Mouse (Mus musculus) induced T-regulatory cell, adult 2 months (primary cell): ENCODE measurements around the gene Jmjd1c.

ENCODE experiments used
- DNase-seq: peaks from one replicate; pipeline ENCODE4 v3.0.0-alpha.2; 2012; ENCODE audit warnings: low read depth

The Jmjd1c gene

GRCm38 (mm10) chr10:67131709-67132108 lies 35.8 kb downstream of the Jmjd1c start:
- DNase-seq, result no peak

DNA sequence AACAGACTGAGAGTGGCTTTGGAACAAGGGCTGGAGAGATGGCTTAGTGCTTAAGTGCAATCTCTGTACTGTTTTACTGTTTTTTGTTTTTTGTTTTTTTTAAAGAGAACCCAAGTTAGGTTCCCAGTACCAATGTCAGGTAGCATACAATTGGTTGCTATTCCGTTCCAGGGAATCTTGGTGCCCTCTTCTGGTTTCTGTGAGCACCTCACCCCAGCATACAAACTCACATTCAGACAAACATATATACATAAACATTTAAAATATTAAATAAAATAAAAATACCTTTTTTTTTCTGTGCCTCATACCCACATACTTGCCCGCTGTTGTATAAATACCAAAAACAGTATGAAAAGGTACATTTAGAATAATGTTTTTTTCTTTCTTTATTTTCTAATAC lies 38.4 kb downstream of the Jmjd1c start:
- DNase-seq, result no peak

GRCm38 (mm10) chr10:67137437-67137836 lies 41.5 kb downstream of the Jmjd1c start:
- DNase-seq, result no peak

DNA sequence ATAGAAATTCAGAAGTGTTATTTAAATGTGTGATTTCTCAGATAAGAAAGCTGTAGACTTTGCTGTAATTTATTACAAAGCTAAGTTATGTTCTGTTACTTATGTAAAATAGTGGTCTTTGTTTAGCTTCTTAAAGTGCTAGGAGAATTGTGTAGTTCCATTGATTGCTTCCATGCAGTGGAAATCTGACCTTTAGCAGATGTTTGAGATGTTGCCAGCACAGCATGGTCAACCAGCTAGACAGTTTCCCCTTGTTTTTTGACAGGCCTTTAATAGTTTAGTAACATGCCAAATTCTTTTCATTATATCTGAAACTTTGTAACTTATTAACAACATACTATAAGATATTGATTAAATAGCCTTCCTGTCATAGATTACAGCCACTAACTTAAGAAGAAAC lies 47.7 kb downstream of the Jmjd1c start:
- no peak for DNase-seq

DNA sequence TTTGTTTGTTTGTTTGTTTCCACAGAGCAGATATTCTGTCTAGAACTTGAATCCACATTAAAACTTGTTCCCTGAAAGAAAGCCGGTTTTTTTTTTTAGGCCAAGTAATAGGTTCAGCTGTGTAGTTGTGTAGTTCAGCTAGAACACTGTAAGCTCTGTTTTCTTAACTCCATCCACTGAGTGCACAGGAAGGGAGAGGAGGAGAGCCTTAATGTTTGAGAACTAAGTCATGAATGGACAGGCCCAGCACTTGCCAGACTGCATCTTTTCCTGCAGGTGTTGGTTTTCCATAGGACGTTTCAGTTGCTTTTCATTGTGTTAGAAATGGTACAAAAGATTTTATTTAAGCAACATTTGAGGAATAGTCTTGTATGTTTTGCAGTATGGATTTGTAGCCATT lies 48.3 kb downstream of the Jmjd1c start:
- no peak for DNase-seq

GRCm38 (mm10) chr10:67145623-67146022 lies 49.7 kb downstream of the Jmjd1c start:
- no peak for DNase-seq

GRCm38 (mm10) chr10:67151766-67152165 lies 55.8 kb downstream of the Jmjd1c start:
- no peak for DNase-seq

DNA sequence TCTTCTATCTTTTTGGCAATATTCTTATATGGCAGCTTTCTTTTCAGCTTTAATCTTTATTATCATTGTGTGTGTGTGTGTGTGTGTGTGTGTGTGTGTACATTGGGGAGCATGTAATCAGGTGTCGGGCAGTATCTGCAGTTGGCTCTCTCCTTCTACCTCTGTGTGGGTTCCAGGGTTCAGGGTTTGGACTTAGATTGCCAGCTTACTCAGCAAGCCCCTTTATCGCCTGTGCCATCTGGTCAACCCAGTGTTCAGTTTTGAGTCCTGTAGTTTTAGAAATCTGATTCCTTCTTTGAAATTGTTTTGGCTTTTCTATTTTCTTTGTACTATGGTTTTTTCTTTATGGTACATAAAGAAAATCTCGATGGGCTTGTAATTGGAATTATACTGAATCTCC lies 58.7 kb downstream of the Jmjd1c start:
- DNase-seq, result no peak

GRCm38 (mm10) chr10:67174049-67174448 lies 78.1 kb downstream of the Jmjd1c start:
- DNase-seq, result no peak

DNA sequence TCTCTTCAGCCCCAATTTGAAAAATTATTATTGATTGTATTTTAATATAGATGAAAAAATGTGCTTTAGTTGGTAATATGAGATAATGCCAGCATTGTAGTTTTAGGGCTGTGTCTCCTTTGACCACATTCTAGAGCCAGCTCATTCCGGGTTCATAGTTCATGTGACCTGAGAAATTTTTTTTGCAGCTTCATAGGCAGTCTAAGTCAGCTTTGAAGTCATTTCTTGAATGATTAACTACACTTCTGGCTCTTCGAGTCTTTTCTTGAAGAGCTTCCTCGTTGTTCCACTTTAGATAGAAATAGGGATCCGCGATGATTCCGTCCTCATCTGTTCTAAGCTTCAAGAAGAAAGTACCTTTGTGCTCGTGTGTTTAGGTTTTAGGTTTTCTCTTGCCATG lies 80.1 kb downstream of the Jmjd1c start:
- no peak for DNase-seq

- DNase-seq, result no peak
Observed at GRCm38 (mm10) chr10:67176932-67177331, 81.0 kb downstream of the Jmjd1c start.

DNA sequence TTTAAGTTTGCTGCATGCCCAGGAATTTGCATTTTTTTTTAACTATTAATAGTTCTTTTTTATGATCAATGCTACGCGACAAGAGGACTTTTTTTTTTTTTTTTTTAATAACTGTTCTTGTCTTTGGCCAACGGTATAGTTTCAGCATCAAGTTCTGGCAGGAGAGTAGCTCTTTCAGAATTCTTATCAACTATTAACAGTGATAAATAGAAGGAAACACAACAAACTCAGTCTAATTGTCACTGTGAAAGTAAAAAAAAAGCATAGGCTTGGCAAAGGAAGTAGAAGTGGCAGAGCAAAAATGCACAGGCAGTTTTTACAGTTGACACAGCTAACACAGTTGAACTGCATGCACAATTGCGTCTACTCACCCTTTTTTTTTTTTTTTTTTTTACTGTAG lies 81.5 kb downstream of the Jmjd1c start:
- DNase-seq, result no peak

DNA sequence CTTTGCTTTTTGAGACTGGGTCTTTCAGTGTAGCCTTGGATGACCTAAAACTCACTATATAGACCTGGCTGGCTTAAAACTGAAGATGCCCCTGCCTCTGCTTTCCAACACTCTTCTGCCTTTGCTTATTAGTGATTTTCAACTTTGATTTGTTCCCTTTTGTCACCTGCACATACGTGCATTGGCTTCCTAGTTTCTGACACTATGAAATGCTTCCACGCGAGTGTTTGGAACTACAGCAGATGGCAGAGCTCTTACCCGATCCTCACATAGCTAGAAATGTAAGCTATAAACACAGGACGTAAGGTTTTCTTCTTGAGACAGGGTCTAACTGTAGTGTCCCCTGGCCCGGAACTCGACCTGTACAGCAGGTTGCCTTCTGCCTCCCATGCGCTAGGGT lies 84.1 kb downstream of the Jmjd1c start:
- no peak for DNase-seq

GRCm38 (mm10) chr10:67180799-67181198 lies 84.9 kb downstream of the Jmjd1c start:
- peak; percentile 44 for DNase-seq

GRCm38 (mm10) chr10:67182651-67183050 lies 86.7 kb downstream of the Jmjd1c start:
- no peak for DNase-seq

DNA sequence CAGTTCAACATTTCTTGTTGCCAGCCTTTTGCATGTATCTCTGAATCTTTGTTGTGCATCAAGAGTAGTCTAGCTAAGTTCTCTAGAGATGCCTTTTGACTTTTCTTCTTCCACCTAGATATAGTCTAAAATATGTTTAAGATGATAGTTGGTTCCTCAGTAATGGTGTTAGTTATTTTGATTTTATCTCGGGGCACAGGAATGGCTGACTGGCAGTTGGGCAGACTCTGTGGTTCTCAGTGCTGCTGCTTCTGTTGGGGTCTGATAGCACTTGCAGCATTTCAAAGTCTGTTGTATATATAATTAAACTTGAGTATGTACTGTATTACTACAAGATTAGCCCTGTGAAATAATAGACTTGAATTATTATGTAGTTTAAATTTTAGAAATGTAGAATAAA lies 87.2 kb downstream of the Jmjd1c start:
- DNase-seq, result no peak

- peak; percentile 63 for DNase-seq
Observed at GRCm38 (mm10) chr10:67184441-67185070, 88.6 kb downstream of the Jmjd1c start.

DNA sequence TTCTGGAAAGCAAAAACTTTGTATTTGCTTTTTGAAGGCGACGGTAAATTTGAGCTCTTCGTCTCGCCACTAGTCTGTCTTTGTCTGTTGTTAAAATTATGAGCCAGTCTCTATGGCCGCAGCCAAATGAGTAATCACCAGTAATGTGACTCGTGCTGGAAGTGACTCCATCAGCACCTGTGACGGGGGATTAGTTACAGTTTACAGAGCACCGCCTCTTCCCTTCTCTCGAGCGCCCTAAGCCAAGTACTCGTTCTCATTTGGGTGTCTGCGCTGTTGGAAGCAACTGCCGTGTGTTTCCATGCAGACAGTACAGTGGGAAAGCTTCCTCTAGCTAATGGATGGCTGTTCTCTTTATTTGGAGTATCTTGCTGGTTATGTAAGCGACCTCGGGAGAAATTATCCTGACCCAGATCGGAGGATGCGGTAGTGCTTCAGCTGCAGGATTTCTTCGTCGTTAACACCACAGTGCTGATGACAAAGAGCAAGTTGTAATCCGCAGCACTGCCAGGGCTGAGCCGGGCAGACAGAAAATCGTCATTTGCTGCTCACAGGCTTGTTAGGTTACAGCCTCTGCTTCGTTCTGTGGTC lies 89.7 kb downstream of the Jmjd1c start:
- peak; percentile 93 for DNase-seq

- no peak for DNase-seq
Observed at GRCm38 (mm10) chr10:67186489-67186888, 90.6 kb downstream of the Jmjd1c start.

- DNase-seq, result peak; percentile 66
Observed at GRCm38 (mm10) chr10:67187001-67187453, 91.1 kb downstream of the Jmjd1c start.

DNA sequence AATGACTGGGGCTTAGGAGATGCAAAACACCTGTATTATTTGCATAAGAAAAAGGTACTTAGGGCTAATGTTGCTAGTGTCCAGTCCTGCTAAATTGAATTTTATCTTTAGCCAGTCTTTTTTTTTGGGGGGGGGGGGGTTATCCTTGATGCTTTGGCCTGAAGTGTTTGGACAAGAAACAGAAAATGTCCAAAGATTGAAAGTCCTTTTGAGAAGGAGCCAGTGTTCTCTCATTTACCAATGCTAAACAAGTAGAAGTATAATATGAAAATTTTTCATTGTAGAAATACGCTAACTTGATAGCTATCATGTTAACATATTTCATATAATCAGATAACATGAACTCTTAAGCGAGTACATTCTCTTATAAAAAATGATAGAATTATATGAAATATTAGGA lies 92.0 kb downstream of the Jmjd1c start:
- no peak for DNase-seq

GRCm38 (mm10) chr10:67189057-67189456 lies 93.1 kb downstream of the Jmjd1c start:
- DNase-seq, result peak; percentile 65

DNA sequence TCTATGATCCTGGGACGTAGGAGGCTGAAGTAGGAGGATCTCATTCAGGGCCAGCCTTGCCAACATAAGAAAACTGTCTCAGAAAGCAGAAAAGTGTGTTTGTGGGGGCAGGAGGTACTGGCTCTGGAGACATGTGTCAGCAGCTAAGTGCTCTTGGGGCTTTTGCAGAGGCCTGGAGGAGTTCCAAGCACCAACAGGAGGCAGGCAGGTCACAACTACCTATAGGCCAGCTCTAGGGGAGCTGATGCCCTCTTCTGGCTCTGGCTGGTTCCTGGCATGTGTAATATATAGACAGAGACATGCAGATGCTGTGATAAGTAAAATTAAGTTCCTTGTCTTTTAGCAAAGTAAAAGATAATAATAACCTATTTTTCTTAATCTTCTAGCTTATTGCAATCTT lies 94.3 kb downstream of the Jmjd1c start:
- DNase-seq, result peak; percentile 53

GRCm38 (mm10) chr10:67192366-67192765 lies 96.4 kb downstream of the Jmjd1c start:
- DNase-seq, result peak; percentile 67
